Mouse (Mus musculus): ENCODE data around the gene Mrap.

- TF ChIP-seq CTCF (IDR thresholded peaks at IDR 0.05; ENCODE audit: low read depth), result no peak
- TF ChIP-seq EP300 (IDR thresholded peaks at IDR 0.05; ENCODE audit: low read depth), result no peak
Measured at GRCm38 (mm10) chr16:90779783-90780182, 41.8 kb downstream of the Mrap start.

All from heart, postnatal 0 days (tissue).